Mouse (Mus musculus): ENCODE measurements around the gene Znrd1. TPM values are rescaled to one million over a fixed set of nuclear protein-coding genes. Genes with fewer than 3 reads are reported as not detected.

Znrd1 gene
- polyA plus RNA-seq, 1 experiment: 19.0 TPM

- WGBS: 60% methylated on average over 5 of the region's 5 CpGs
- TF ChIP-seq POLR2A (IDR thresholded peaks at IDR 0.05; ENCODE audit: low read depth, low read length) (no peak), CTCF (IDR thresholded peaks at IDR 0.05; ENCODE audit: extremely low read depth, insufficient read depth, insufficient read length, insufficient replicate concordance) (no peak)
- H3K27me3 ChIP-seq (ENCODE audit: control insufficient read depth, insufficient read depth, low read length): no peaks in the 10 kb centered on the region
- H3K4me3 ChIP-seq (ENCODE audit: extremely low read depth, insufficient read depth, insufficient read length): no peak overlapping the region
- no peaks in the 10 kb centered on the region for H3K36me3 ChIP-seq (ENCODE audit: control insufficient read depth, insufficient read depth, low read length)
- H3K4me1 ChIP-seq (ENCODE audit: control insufficient read depth, insufficient read depth, insufficient read length): no peaks in the 10 kb centered on the region
- H3K27ac ChIP-seq (ENCODE audit: insufficient read depth, low read length): no peak overlapping the region
- no peak for DNase-seq (ENCODE audit: low read depth in 1 of 2, low spot score in 2 of 2)
Measured at GRCm38 (mm10) chr17:36982253-36983155, 24.1 kb upstream of the Znrd1 start.

- Histone ChIP-seq H3K27me3 (ENCODE audit: control insufficient read depth, insufficient read depth, low read length) (no peaks in the 10 kb centered on the region), H3K27ac (ENCODE audit: insufficient read depth, low read length) (no peak overlapping the region), H3K4me3 (ENCODE audit: extremely low read depth, insufficient read depth, insufficient read length) (no peak overlapping the region), H3K36me3 (ENCODE audit: control insufficient read depth, insufficient read depth, low read length) (no peaks in the 10 kb centered on the region), H3K4me1 (ENCODE audit: control insufficient read depth, insufficient read depth, insufficient read length) (no peaks in the 10 kb centered on the region)
- TF ChIP-seq CTCF (IDR thresholded peaks at IDR 0.05; ENCODE audit: extremely low read depth, insufficient read depth, insufficient read length, insufficient replicate concordance) (no peak), POLR2A (IDR thresholded peaks at IDR 0.05; ENCODE audit: low read depth, low read length) (no peak)
- DNase-seq (ENCODE audit: low read depth in 1 of 2, low spot score in 2 of 2): no peak
- 60% methylated on average over 4 of the region's 4 CpGs for WGBS
Measured at GRCm38 (mm10) chr17:36981845-36982244, 23.5 kb upstream of the Znrd1 start.

DNA sequence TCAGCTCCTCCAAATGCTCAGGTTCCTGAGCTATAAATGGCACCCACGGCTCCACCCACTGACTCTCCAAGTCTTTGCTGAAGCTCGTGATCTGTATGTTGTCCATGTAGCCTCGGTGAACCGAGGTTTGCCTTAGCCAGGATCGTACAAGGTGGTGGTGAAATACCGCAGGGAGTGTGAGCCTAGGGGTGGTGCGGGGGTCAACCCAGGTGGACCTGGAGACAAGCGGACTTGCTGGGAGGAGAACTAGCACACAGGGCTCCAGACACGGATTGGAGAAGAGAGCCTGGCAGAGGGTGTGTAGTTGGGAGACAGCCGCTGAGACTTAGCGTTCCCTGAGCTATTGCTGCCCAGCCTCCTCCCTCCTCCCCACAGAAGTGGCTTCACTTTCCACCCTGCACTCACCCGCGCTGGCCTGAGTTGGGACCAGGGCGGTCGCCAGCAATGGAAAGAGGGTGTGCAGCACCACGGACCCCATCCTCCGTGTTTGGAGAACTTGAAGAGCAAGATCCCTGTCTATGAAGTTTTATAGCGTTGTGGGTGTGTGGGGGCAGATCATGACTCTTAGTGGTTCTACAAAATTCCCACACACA, 23.0 kb upstream of the Znrd1 start, which contains the start of gene 2410137M14Rik:
TSS of gene 2410137M14Rik (minus strand) at position 17 of the 593 bp plus-strand sequence.
- no peaks in the 10 kb centered on the region for H3K36me3 ChIP-seq (ENCODE audit: control insufficient read depth, insufficient read depth, low read length)
- no peak within 1 kb of the TSS for H3K4me3 ChIP-seq (ENCODE audit: extremely low read depth, insufficient read depth, insufficient read length)
- no peaks in the 10 kb centered on the region for H3K4me1 ChIP-seq (ENCODE audit: control insufficient read depth, insufficient read depth, insufficient read length)
- TF ChIP-seq CTCF (IDR thresholded peaks at IDR 0.05; ENCODE audit: extremely low read depth, insufficient read depth, insufficient read length, insufficient replicate concordance) (no peak), POLR2A (IDR thresholded peaks at IDR 0.05; ENCODE audit: low read depth, low read length) (no peak)
- DNase-seq (ENCODE audit: low read depth in 1 of 2, low spot score in 2 of 2): no peak
- WGBS: 37% methylated on average over 18 of the region's 18 CpGs
- H3K27me3 ChIP-seq (ENCODE audit: control insufficient read depth, insufficient read depth, low read length): no peaks in the 10 kb centered on the region
- H3K27ac ChIP-seq (ENCODE audit: insufficient read depth, low read length): no peak within 1 kb of the TSS

- no peak for TF ChIP-seq POLR2A (IDR thresholded peaks at IDR 0.05; ENCODE audit: low read depth, low read length)
- WGBS: 76% methylated on average over 8 of the region's 8 CpGs
- H3K4me1 ChIP-seq (ENCODE audit: control insufficient read depth, insufficient read depth, insufficient read length): no peaks in the 10 kb centered on the region
- no peak overlapping the region for H3K27ac ChIP-seq (ENCODE audit: insufficient read depth, low read length)
- no peak overlapping the region for H3K4me3 ChIP-seq (ENCODE audit: extremely low read depth, insufficient read depth, insufficient read length)
- no peaks in the 10 kb centered on the region for H3K27me3 ChIP-seq (ENCODE audit: control insufficient read depth, insufficient read depth, low read length)
- no peak for DNase-seq (ENCODE audit: low read depth in 1 of 2, low spot score in 2 of 2)
- H3K36me3 ChIP-seq (ENCODE audit: control insufficient read depth, insufficient read depth, low read length): no peaks in the 10 kb centered on the region
Measured at GRCm38 (mm10) chr17:36973271-36973787, 15.0 kb upstream of the Znrd1 start.

- H3K4me1 ChIP-seq (ENCODE audit: control insufficient read depth, insufficient read depth, insufficient read length): no peaks in the 10 kb centered on the region
- H3K36me3 ChIP-seq (ENCODE audit: control insufficient read depth, insufficient read depth, low read length): no peaks in the 10 kb centered on the region
- DNase-seq (ENCODE audit: low read depth in 1 of 2, low spot score in 2 of 2): no peak
- no peak overlapping the region for H3K27ac ChIP-seq (ENCODE audit: insufficient read depth, low read length)
- TF ChIP-seq CTCF (IDR thresholded peaks at IDR 0.05; ENCODE audit: extremely low read depth, insufficient read depth, insufficient read length, insufficient replicate concordance) (no peak), POLR2A (IDR thresholded peaks at IDR 0.05; ENCODE audit: low read depth, low read length) (no peak)
- H3K4me3 ChIP-seq (ENCODE audit: extremely low read depth, insufficient read depth, insufficient read length): no peak overlapping the region
- 37% methylated on average over 3 of the region's 3 CpGs for WGBS
- no peaks in the 10 kb centered on the region for H3K27me3 ChIP-seq (ENCODE audit: control insufficient read depth, insufficient read depth, low read length)
Measured at GRCm38 (mm10) chr17:36972791-36973190, 14.4 kb upstream of the Znrd1 start.

DNA sequence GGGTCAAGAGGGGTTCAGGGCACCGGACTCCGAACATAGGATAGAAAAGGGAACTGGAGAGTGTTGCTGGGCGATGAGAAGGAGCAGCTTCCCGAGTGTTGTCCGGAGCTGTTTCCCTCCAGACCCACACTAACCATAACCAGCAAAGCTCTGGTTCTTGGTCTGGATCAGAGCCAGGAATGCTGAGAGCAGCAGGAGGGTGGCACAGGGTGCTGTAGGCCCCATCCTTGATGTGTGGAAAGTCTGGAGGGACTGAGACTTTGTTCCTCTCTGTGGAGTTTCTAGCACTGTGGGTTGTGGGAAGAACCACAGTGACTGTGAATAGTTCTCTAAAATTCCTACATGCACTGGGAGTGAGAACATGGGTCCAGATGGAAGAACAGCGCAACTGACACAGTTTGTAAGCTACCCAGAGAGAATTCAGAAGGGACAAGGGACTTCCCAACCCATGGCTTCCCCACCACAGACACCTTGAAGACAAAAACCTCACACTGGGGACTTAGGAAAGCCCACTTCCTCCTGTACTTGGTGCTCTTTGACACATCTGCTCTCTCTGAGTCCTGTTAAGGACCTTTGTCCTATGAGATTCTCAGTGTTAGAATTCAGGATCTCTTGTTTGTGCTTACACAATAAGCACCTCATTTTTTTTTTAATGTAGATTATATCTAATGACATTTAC, 13.0 kb upstream of the Znrd1 start:
- no peaks in the 10 kb centered on the region for H3K27me3 ChIP-seq (ENCODE audit: control insufficient read depth, insufficient read depth, low read length)
- DNase-seq (ENCODE audit: low read depth in 1 of 2, low spot score in 2 of 2): no peak
- no peaks in the 10 kb centered on the region for H3K4me1 ChIP-seq (ENCODE audit: control insufficient read depth, insufficient read depth, insufficient read length)
- no peak overlapping the region for H3K27ac ChIP-seq (ENCODE audit: insufficient read depth, low read length)
- 47% methylated on average over 6 of the region's 6 CpGs for WGBS
- no peak for TF ChIP-seq POLR2A (IDR thresholded peaks at IDR 0.05; ENCODE audit: low read depth, low read length)
- no peak for TF ChIP-seq CTCF (IDR thresholded peaks at IDR 0.05; ENCODE audit: extremely low read depth, insufficient read depth, insufficient read length, insufficient replicate concordance)
- no peak overlapping the region for H3K4me3 ChIP-seq (ENCODE audit: extremely low read depth, insufficient read depth, insufficient read length)
- H3K36me3 ChIP-seq (ENCODE audit: control insufficient read depth, insufficient read depth, low read length): no peaks in the 10 kb centered on the region
